Mouse (Mus musculus) heart, embryonic 12.5 days (tissue): ENCODE results near the gene Mtf2. TPM values are rescaled to one million over a fixed set of nuclear protein-coding genes. Genes with fewer than 3 reads are reported as not detected.
A peak's percentile ranks its signal among the peaks of the same experiment; 100 is the strongest.
"Not testable (repeated sequence)": the region's sequence is repeated elsewhere in the genome, so short reads cannot be mapped to it uniquely, and the experiment has no call there.

Experiments used
- ATAC-seq: fragments of 200-750 bp; cut with Nextera tagmentation; 2 replicates; pipeline ENCODE4 v1.8.0; 2017; ENCODE audit warnings: moderate TSS enrichment, moderate library complexity; ENCODE audit not compliant: insufficient number of reproducible peaks, low FRiP score
- H3K27ac ChIP-seq: fragments of 300-500 bp; sonication (generic); 2 replicates; pipeline ENCODE4 v1.5.1; 2016; ENCODE audit warnings: mild to moderate bottlenecking, moderate library complexity; ENCODE audit not compliant: poor library complexity, severe bottlenecking
- H3K27me3 ChIP-seq: fragments of 300-500 bp; sonication (generic); replicated peaks from 2 replicates; pipeline ENCODE4 v1.6.1; 2016; ENCODE audit warnings: mild to moderate bottlenecking, moderate library complexity
- H3K36me3 ChIP-seq: fragments of 300-500 bp; sonication (generic); 2 replicates; pipeline ENCODE4 v1.6.1; 2016; ENCODE audit warnings: mild to moderate bottlenecking, moderate library complexity
- H3K4me1 ChIP-seq: fragments of 300-500 bp; sonication (generic); replicated peaks from 2 replicates; pipeline ENCODE4 v1.6.1; 2016; ENCODE audit warnings: mild to moderate bottlenecking
- H3K4me2 ChIP-seq: fragments of 300-500 bp; sonication (generic); 2 replicates; pipeline ENCODE4 v1.6.1; 2016; ENCODE audit warnings: mild to moderate bottlenecking, moderate library complexity
- H3K4me3 ChIP-seq: fragments of 300-500 bp; sonication (generic); 2 replicates; pipeline ENCODE4 v1.5.1; 2016; ENCODE audit warnings: mild to moderate bottlenecking
- H3K9ac ChIP-seq: fragments of 300-500 bp; sonication (generic); 2 replicates; pipeline ENCODE4 v1.6.1; 2016; ENCODE audit warnings: mild to moderate bottlenecking, moderate library complexity
- H3K9me3 ChIP-seq: fragments of 300-500 bp; sonication (generic); replicated peaks from 2 replicates; pipeline ENCODE4 v1.6.1; 2016; ENCODE audit warnings: mild to moderate bottlenecking, moderate library complexity
- WGBS: fragments of 180-500 bp; shearing (Covaris S2); methylation state at CpG from one replicate; pipeline ENCODE4 v1.1.7; 2016; 5-methylcytosine and 5-hydroxymethylcytosine counted together
- polyA plus RNA-seq: library from polyadenylated mRNA; unstranded; fragments of >200 nt; fragmentation: Nextera tagmentation; extraction: Ambion mirVana; gene quantifications from 2 replicates; pipeline ENCODE4 v1.2.1, GENCODE M21; 2016

Mtf2 gene
- 71.4 and 73.9 TPM in 2 replicates for polyA plus RNA-seq

- peak; percentile 98 for ATAC-seq
Observed at GRCm38 (mm10) chr5:108065465-108066411, at the start of gene Mtf2. Gene Mtf2, plus strand, starts transcription at chr5:108065674.

GRCm38 (mm10) chr5:108017232-108017631, 48.2 kb upstream of the Mtf2 start:
- H3K27ac ChIP-seq, result no peak overlapping the region
- 89% methylated on average over 2 of the region's 2 CpGs for WGBS
- no peak overlapping the region for H3K9ac ChIP-seq
- no peaks in the 10 kb centered on the region for H3K27me3 ChIP-seq
- no peak overlapping the region for H3K4me2 ChIP-seq
- no peaks in the 10 kb centered on the region for H3K9me3 ChIP-seq
- H3K36me3 ChIP-seq, result no peaks in the 10 kb centered on the region
- peaks cover 5% of the 10 kb centered on the region for H3K4me1 ChIP-seq
- no peak for ATAC-seq
- H3K4me3 ChIP-seq, result no peak overlapping the region

More at GRCm38 (mm10) chr5:108065465-108066411, at the start of gene Mtf2:
- H3K9me3 ChIP-seq, result no peaks in the 10 kb centered on the region
- peaks cover 17% of the 10 kb centered on the region for H3K36me3 ChIP-seq
- H3K9ac ChIP-seq, result peak within 1 kb of the TSS; percentile 98
- peak within 1 kb of the TSS; percentile 94 for H3K4me3 ChIP-seq
- WGBS, result under 1% methylated on average over 59 of the region's 59 CpGs
- H3K4me2 ChIP-seq, result peak within 1 kb of the TSS; percentile 75
- peak within 1 kb of the TSS; percentile 97 for H3K27ac ChIP-seq
- H3K4me1 ChIP-seq, result no peaks in the 10 kb centered on the region
- H3K27me3 ChIP-seq, result no peaks in the 10 kb centered on the region

- ATAC-seq, result no peak
Observed at GRCm38 (mm10) chr5:108019367-108019766, 46.1 kb upstream of the Mtf2 start.

GRCm38 (mm10) chr5:108021346-108021745, 44.1 kb upstream of the Mtf2 start:
- Histone ChIP-seq H3K9me3 (no peaks in the 10 kb centered on the region), H3K27ac (no peak overlapping the region), H3K36me3 (no peaks in the 10 kb centered on the region), H3K27me3 (no peaks in the 10 kb centered on the region), H3K4me2 (no peak overlapping the region), H3K4me1 (no peaks in the 10 kb centered on the region), H3K4me3 (no peak overlapping the region), H3K9ac (no peak overlapping the region)
- 64% methylated on average over 3 of the region's 3 CpGs for WGBS
- ATAC-seq, result no peak

More at GRCm38 (mm10) chr5:108019367-108019766, 46.1 kb upstream of the Mtf2 start:
- peaks cover 5% of the 10 kb centered on the region for H3K4me1 ChIP-seq
- no peaks in the 10 kb centered on the region for H3K9me3 ChIP-seq
- H3K9ac ChIP-seq, result no peak overlapping the region
- H3K36me3 ChIP-seq, result no peaks in the 10 kb centered on the region
- H3K27ac ChIP-seq, result no peak overlapping the region
- H3K4me3 ChIP-seq, result no peak overlapping the region
- no peaks in the 10 kb centered on the region for H3K27me3 ChIP-seq
- no peak overlapping the region for H3K4me2 ChIP-seq
- whole genome bisulfite sequencing, result 22% methylated on average over 2 of the region's 2 CpGs

GRCm38 (mm10) chr5:108028230-108028629, 37.2 kb upstream of the Mtf2 start:
- no peak for ATAC-seq
- Histone ChIP-seq H3K9ac (no peak overlapping the region), H3K4me3 (no peak overlapping the region), H3K27me3 (no peaks in the 10 kb centered on the region), H3K4me1 (0 out of 2 replicates have a peak, but pooled peaks cover 2% of the 10 kb centered on the region), H3K9me3 (no peaks in the 10 kb centered on the region), H3K36me3 (no peaks in the 10 kb centered on the region), H3K4me2 (no peak overlapping the region), H3K27ac (no peak overlapping the region)
- 77% methylated on average over 4 of the region's 4 CpGs for WGBS

GRCm38 (mm10) chr5:108028797-108029536, 36.5 kb upstream of the Mtf2 start:
- not testable (repeated sequence) for H3K27ac ChIP-seq, ATAC-seq, H3K4me2 ChIP-seq, H3K36me3 ChIP-seq, H3K9me3 ChIP-seq, H3K27me3 ChIP-seq, H3K9ac ChIP-seq, H3K4me3 ChIP-seq, H3K4me1 ChIP-seq
- 82% methylated on average over 7 of the region's 7 CpGs for WGBS

GRCm38 (mm10) chr5:108029968-108030367, 35.5 kb upstream of the Mtf2 start:
- Histone ChIP-seq H3K27ac (no peak overlapping the region), H3K9me3 (no peaks in the 10 kb centered on the region), H3K36me3 (no peaks in the 10 kb centered on the region), H3K4me2 (no peak overlapping the region), H3K4me3 (no peak overlapping the region), H3K4me1 (0 out of 2 replicates have a peak, but pooled peaks cover 2% of the 10 kb centered on the region), H3K9ac (no peak overlapping the region), H3K27me3 (no peaks in the 10 kb centered on the region)
- WGBS, result 66% methylated on average over 2 of the region's 2 CpGs
- ATAC-seq, result no peak

- Histone ChIP-seq H3K27me3 (no peaks in the 10 kb centered on the region), H3K4me2 (no peak overlapping the region), H3K9me3 (no peaks in the 10 kb centered on the region), H3K9ac (no peak overlapping the region), H3K36me3 (no peaks in the 10 kb centered on the region), H3K27ac (no peak overlapping the region), H3K4me3 (no peak overlapping the region), H3K4me1 (0 out of 2 replicates have a peak, but pooled peaks cover 2% of the 10 kb centered on the region)
- ATAC-seq, result no peak
- whole genome bisulfite sequencing, result 84% methylated on average over 4 of the region's 4 CpGs
Observed at GRCm38 (mm10) chr5:108031267-108031666, 34.2 kb upstream of the Mtf2 start.

- Histone ChIP-seq H3K36me3 (no peaks in the 10 kb centered on the region), H3K9ac (no peak overlapping the region), H3K4me1 (no peaks in the 10 kb centered on the region), H3K4me2 (no peak overlapping the region), H3K9me3 (no peaks in the 10 kb centered on the region), H3K27ac (no peak overlapping the region), H3K4me3 (no peak overlapping the region), H3K27me3 (no peaks in the 10 kb centered on the region)
- ATAC-seq, result no peak
- 31% methylated on average over 4 of the region's 4 CpGs for WGBS
Observed at GRCm38 (mm10) chr5:108034194-108034593, 31.3 kb upstream of the Mtf2 start.

GRCm38 (mm10) chr5:108035523-108035922, 30.0 kb upstream of the Mtf2 start:
- Histone ChIP-seq H3K9me3 (no peaks in the 10 kb centered on the region), H3K36me3 (no peaks in the 10 kb centered on the region), H3K4me3 (no peak overlapping the region), H3K27me3 (no peaks in the 10 kb centered on the region), H3K9ac (no peak overlapping the region), H3K4me1 (no peaks in the 10 kb centered on the region), H3K4me2 (no peak overlapping the region), H3K27ac (no peak overlapping the region)
- 22% methylated on average over 2 of the region's 2 CpGs for WGBS
- ATAC-seq, result no peak

GRCm38 (mm10) chr5:108042061-108042460, 23.4 kb upstream of the Mtf2 start:
- H3K4me3 ChIP-seq, result no peak overlapping the region
- H3K9ac ChIP-seq, result no peak overlapping the region
- H3K27ac ChIP-seq, result no peak overlapping the region
- no peak overlapping the region for H3K4me2 ChIP-seq
- no peaks in the 10 kb centered on the region for H3K9me3 ChIP-seq
- WGBS, result 90% methylated on average over 5 of the region's 5 CpGs
- no peaks in the 10 kb centered on the region for H3K36me3 ChIP-seq
- ATAC-seq, result no peak
- no peaks in the 10 kb centered on the region for H3K4me1 ChIP-seq
- H3K27me3 ChIP-seq, result no peaks in the 10 kb centered on the region
